Mouse (Mus musculus): Measurements from ENCODE around the gene Dmrta1. TPM values are rescaled to one million over a fixed set of nuclear protein-coding genes. Genes with fewer than 3 reads are reported as not detected.
"Not testable (repeated sequence)": the region's sequence is repeated elsewhere in the genome, so short reads cannot be mapped to it uniquely, and the experiment has no call there.

Gene Dmrta1
- total RNA-seq, 2 experiments from 2014 or later, result not detected

- not testable (repeated sequence) for ATAC-seq (replicated peaks; ENCODE audit: low FRiP score, poor library complexity, severe bottlenecking)
These were observed 44.4 kb downstream of the Dmrta1 start for GRCm38 (mm10) chr4:89723526-89724190.

Measured in erythroid progenitor cell, adult 5-6 weeks (primary cell).